Mouse (Mus musculus): ENCODE measurements around the gene Cst6.

Cst6 gene

DNA sequence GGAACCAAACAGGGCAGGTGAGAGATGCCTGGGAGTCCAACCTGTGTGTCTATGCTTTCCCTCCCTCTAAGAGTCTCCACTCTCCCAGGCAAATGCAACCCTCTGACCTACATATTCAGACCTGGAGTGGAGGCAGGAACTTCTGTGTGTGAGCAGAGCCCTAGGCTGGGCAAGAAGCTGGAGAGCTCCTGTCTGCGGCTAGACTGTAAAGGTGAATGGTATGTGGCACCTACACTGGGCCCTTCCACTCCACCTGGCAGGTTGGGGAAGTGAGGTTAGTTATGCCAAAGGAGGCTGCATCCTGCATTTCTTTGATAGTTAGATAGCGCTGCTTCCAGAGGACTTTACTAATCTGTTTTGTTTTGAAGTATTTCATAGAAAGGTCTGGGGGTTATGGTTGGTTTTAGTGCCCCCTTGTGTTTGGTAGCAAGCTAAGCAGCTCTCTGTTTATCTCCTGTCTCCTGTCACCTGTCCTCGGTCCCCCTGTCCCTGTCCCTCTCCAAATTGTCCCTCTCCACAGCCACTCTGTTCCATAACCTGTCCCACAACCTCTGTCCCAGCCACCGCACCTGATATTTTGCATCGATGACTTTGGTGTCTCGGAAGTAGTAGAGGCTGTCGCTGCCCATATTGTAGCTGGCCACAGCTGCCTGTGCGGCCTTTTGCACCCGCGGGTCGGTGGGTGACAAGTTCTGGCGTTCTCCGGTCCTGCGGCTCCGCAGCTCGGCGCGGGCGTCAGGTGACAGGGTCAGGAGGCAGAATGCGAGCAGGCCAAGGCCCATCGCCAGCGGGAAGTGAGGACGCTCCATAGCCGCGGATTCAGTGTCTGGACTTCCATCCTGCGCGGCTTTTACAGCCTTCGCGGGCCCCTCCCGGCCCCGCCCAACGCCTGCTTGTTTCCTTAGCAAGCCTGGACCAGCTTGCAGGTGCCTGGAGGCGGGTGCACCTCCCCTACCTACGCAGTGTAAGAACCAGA lies 560 bp downstream of the Cst6 start:
- DNase-seq (ENCODE audit: low read depth, low spot score): peak; percentile 20

DNA sequence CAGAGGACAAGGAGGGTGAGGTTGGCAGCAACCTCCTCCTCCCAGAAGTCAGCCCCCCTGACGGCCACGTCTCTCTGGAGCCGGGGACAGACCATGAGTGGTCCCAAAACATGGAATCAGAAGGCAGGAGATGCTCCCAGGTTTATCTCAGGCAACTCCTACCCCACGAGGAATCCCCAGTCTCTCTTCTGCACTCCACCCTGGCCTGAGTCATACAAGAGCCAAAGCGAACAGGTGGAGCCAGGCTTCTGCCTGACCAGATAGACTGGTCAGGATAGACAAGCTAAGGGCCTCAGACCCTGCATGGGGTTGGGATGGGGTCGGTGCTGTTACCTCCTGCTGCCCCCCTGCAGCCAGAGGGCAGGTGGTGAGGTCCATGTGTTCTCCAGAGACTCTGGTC lies 1.3 kb downstream of the Cst6 start:
- DNase-seq (ENCODE audit: low read depth, low spot score): no peak

DNA sequence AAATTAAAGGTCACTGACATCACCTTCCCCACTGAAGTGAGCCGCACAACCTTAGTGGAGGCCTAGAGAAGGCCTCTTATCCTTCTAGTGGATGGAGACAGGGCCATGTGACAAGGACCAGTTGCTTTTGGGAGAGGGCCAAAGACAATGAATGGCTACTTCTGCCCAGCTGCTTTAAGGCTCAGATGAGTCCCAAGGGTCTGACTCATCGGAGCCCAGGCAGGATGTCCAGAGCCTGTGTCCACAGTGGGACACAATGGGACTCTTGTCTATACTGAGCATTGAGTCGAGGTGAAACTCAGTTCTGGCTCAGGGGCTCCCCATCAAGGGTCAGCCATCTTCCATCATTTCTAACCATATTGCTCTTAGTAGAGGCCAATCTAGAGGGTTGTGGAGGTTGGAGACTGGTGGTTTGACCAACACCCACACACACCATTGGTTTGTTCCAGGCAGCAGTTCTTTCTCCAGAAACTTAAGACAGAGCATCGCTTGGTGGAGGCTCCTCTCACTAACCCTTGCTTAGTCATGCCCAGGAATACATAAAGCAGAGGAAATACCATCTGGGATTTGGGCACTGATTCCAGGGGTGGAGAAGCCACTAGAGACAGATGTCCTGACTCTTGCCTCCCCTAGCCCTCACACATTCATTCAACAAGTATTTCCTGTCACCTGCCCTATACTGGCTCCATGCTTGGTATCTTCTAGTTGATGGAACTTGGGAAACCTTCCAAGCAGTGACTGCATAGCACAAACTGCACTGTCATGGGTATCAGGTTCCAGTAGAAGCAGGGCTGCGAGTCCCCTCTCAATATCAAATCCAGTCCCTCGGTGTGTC lies 3.9 kb downstream of the Cst6 start:
- DNase-seq (ENCODE audit: low read depth, low spot score): no peak

DNA sequence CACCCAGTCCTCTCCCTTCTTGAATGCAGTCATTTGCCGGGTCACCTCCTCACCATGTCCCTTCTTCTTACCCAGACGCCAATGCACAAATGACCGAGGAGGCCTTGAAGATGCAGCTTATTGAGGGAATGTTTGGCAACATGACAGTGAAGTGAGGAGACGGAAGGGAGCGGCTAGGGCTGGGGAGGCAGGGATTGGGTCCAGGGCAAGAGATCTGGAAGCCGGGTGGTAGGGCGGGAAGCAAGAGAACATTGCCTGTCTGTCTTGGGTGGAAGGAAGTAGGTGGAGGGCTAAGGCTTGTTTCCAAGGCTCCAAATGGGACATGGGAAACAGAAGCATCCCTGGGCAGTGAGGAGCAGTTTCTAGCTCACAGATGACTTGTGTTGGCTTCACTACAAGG lies 8.0 kb downstream of the Cst6 start:
- DNase-seq (ENCODE audit: low read depth, low spot score): no peak

DNA sequence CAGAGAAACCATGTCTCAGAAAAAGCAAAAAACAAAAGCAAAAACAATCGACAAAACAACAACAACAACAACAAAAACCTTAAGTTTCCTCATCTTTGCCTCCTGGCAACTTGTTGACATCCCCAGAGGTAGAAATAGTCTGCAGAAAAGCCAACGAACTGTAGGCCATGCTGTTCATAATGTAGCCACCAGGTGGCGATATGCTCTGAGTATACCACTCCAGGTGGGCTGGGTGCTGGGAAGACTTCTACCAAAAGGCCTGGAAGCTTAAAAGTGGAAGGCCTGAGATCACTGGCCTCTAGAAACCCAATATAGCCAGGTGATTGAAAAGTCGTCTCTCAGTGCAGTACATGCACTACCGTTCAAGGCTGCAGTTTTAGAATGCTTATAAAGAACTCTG lies 11.4 kb downstream of the Cst6 start:
- DNase-seq (ENCODE audit: low read depth, low spot score): peak; percentile 77

DNA sequence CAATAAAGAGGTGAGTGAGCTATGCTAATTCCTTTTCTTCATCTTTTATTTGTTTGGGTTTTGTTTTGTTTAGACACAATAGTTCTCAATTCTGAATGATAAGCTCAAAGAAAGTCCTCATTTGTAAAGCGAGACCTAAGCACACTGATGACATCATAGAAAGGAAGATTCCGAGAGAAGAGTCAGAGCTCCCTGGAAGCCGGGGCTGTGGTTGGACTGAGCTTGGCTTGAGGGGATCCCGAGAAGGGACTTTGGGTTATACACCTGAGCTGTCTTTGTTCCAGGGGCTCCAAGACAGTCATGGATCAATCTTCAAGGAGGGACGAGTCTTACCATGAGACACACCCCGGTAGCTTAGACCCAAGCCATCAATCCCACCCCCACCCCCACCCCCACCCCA lies 13.9 kb downstream of the Cst6 start, which contains the start of gene Catsper1:
Gene Catsper1, plus strand, starts transcription at position 301 of the 400 bp plus-strand sequence.
- no peak for DNase-seq (ENCODE audit: low read depth, low spot score)

DNA sequence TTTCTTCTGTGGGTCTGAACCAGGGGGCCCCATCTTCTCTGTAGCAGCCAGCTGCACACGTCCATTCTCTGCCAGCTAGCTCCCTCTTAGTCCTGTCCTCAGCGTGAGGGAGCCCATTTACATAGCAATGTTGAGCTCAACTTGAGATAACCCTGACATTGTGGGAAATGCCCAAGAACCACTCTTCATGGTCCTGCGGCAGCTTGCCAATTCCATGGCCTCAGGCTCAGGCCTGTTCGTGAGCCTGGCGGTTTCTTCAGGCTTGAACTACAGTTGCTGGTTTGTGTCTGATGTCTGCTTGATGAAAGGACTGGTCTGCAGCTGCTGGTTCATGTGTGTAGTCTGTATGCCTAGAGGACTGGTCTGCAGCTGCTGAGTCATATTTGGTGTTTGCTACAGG lies 14.6 kb downstream of the Cst6 start:
- DNase-seq (ENCODE audit: low read depth, low spot score): no peak

DNA sequence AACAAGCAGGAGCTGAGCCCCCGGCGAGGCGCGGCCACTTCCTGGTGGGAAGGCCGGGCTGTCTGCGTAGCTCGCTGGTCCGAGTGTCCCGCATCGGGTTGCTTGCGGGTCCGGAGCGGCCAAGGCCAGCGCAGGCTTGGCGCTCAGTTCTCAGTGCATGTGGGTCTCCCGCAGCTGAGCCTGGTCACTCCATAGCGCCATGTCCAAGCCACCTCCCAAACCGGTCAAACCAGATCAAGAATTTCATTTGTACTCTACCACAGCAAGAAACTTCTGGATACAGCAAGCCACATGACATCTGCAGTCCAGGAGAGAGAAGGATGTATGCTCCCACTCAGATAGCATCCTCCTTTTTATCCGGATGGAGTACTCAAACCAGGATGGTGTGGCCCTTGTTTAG lies 21.4 kb downstream of the Cst6 start:
- no peak for DNase-seq (ENCODE audit: low read depth, low spot score)

DNA sequence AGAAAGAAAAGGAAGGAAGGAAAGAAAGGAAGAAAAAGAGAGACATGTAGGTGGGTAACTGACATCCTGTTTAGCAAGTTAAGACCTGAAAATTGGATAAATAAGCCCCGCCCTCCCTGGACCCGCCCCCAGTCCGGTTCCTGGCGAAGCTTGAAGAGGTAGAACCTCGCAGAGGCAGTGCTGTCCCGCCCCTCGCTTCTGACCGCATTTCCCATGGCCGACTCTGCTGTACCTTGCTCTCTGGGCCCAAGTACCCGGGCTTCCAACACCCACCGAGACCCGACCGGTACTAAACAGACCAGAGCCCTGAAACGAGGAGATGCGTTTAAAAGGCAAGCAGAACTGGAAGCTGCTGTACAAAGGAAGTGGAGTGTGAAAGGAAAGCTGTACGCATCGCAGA lies 25.6 kb downstream of the Cst6 start:
- no peak for DNase-seq (ENCODE audit: low read depth, low spot score)

DNA sequence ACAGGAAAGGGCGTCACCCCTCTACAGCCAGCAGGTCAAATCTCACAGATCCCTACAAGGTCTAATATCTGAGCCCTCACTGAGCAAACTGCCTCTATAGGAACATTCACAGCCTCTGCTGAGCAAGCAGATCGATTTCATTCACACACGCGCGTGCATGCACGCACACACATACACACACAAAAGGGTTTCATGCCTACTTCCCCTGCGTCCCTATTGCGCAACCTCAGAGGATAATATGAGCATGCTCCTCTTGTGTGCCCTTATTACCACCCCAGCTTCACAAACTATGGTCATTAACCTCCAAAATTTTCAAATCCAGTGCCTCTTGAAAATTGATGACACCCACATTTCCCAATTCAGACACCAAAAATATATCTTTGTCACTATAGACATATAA lies 36.2 kb downstream of the Cst6 start:
- no peak for DNase-seq (ENCODE audit: low read depth, low spot score)

DNA sequence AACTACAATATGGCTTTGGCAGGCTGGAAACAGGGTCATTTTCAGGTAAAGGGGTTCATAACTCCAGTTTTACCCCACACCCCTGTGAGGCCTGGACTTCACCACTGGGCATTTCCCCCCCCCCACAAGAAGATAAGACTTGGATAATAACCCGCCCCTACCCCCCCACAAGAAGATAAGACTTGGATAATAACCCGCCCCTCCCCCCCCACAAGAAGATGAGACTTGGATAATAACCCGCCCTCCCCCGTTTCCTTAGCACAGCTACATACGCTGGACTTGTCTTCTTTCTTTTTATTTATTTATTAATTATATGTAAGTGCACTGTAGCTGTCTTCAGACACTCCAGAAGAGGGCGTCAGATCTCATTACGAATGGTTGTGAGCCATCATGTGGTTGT lies 40.3 kb downstream of the Cst6 start:
- peak; percentile 40 for DNase-seq (ENCODE audit: low read depth, low spot score)

DNA sequence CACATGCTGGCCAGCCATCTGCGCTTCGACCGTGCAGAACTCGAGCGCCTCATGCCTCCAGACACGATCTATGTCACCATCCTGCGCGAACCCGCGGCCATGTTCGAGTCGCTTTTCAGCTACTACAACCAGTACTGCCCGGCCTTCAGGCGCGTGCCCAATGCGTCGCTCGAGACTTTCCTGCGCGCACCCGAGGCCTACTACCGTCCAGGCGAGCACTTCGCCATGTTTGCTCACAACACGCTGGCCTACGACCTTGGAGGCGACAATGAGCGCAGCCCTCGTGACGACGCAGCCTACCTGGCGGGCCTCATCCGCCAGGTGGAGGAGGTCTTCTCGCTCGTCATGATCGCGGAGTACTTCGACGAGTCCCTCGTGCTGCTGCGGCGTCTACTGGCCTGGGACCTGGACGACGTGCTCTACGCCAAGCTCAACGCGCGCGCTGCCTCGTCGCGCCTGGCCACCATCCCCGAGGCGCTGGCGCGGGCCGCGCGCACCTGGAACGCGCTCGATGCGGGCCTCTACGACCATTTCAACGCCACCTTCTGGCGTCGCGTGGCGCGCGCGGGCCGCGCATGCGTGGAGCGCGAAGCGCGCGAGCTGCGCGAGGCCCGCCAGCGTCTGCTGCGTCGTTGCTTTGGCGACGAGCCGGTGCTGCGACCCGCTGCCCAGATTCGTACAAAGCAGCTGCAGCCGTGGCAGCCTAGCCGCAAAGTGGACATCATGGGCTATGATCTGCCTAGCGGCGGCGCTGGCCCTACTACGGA lies 42.2 kb downstream of the Cst6 start:
- DNase-seq (ENCODE audit: low read depth, low spot score): peak; percentile 37

DNA sequence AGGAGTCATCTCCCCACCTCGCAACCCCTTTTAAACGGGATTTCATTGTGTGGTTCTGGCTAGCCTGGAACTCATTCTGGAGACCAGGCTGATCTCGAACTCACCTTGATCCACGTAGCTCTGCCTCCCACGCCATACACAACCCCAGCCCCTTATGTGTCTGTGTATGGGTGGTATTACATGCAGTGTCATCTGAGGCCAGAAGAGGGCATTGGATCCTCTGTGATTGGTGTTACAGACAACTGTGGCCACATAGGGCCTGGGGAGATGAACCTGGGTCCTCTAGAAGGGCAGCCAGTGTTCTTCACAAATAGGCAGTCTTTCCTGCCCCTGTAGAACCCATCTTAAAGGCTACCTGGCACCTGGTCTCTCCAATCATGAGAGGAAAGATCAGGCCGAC lies 43.1 kb downstream of the Cst6 start:
- no peak for DNase-seq (ENCODE audit: low read depth, low spot score)

DNA sequence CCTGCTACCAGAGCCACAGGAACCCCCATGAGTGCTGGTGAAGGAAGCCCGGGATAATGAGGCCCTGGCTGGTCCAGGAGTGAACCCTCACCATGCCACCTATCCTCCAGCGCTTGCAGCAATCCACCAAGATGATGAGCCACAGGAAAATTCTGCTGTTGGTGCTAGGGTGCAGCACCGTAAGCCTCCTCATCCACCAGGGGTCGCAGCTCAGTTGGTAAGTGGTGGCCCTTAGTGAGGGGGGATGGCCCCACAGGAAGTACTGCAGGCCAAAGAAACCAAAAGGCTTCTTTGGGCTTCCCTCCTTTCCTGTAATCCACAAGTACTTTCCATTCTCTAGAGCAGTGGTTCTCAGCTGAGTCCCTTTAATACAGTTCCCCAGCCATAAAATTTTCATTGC lies 46.9 kb downstream of the Cst6 start:
- peak; percentile 48 for DNase-seq (ENCODE audit: low read depth, low spot score)

DNA sequence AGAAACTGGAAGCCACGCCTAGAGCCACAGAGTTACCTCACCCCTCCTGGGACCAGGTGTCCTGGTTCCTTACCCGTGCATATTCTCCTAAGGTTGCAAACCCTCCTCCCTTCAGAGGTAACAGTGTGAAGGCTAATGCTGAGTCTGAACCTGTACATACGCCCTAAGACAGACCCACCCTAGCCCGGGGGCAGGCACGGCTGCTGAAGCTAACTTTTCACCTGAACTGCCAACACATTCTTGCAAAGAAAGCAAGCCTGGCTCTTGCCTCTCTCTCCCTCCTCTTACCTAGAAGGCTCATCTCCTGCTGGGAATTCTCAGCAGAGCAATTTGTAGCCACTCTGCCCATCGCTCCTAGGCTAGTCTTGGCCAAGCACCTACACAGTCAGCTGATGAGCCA lies 48.8 kb downstream of the Cst6 start:
- DNase-seq (ENCODE audit: low read depth, low spot score): no peak

DNA sequence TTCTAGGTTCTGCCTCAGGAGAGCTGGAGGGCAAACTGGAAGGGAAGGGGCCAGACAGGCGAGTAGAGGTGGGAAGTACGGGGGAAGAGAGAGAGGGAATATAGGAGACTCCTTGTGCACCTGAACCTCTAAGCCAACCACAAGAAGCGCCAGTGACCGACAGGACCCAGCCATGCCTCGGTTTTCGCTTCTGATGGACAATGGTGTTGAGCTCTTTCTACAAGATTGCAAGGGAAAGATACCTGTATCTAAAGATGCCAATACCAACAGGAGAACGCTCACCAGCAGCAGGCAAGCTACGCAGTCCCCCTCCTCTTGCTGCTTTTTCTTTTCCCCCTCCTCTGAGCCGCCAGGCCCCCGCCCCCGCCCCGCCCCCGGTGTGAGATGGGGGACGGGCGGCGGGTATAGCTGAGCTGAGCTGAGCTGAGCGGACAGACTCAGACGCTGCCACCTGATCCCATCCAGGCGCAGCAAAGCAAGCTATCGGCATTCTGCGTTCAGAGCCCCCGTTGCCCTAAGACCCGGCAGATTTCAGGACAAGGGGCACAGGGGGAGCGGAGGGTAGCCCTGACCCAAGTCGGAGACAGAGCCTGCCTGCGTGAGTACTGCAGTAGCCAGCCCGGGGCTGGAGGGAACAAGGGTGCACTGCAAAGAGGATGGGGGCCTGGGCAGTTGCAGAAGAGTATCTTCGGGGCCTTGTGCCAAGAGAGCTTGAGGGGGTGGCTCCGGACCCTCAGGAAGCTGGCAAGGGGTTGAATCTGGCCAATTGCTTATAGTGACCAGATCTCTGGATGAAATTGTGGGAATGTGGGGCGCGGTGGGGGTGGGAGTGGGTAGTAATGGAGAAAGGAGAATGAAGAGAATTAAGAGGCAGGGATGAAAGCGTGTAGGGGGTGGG lies 51.2 kb downstream of the Cst6 start, which contains the start of gene Gal3st3:
Gene Gal3st3, plus strand, starts transcription at position 429 of the 898 bp plus-strand sequence.
- peak; percentile 31 for DNase-seq (ENCODE audit: low read depth, low spot score)

DNA sequence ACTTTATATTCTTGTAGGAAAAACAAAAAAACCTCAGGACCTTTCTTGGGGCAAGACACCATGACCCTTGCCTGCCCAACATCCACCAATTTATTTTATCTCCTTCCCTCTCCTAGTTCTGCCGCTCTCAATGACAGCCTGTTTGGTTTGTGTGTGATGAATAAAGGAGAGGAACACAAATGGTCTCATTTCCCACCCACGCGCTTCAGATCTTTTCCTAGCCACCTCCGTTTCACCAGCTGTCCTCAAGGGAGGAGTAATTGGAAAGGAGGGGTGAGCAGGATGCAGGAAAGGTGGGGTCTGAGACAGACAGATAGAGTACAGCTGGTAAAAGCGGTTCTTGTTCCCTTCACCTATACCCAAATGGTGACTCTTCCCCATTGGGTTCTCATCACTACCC lies 52.7 kb downstream of the Cst6 start:
- no peak for DNase-seq (ENCODE audit: low read depth, low spot score)

DNA sequence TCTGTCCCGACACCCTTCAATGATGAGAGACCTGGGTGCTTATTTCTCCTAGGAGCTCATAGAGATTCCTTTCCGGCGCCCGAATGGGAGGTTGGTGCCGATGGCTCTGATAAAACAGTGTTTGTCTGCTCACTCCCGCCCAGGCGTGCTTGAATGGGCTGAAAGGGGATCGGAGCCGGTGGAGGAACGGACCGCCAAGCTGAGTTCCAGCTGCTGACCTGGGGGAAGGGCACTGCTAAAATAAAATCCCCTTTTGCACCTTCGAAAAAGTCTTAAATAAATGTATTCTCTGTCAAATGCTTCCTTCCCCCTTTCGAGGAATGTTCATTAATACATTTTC lies 53.7 kb downstream of the Cst6 start:
- no peak for DNase-seq (ENCODE audit: low read depth, low spot score)

DNA sequence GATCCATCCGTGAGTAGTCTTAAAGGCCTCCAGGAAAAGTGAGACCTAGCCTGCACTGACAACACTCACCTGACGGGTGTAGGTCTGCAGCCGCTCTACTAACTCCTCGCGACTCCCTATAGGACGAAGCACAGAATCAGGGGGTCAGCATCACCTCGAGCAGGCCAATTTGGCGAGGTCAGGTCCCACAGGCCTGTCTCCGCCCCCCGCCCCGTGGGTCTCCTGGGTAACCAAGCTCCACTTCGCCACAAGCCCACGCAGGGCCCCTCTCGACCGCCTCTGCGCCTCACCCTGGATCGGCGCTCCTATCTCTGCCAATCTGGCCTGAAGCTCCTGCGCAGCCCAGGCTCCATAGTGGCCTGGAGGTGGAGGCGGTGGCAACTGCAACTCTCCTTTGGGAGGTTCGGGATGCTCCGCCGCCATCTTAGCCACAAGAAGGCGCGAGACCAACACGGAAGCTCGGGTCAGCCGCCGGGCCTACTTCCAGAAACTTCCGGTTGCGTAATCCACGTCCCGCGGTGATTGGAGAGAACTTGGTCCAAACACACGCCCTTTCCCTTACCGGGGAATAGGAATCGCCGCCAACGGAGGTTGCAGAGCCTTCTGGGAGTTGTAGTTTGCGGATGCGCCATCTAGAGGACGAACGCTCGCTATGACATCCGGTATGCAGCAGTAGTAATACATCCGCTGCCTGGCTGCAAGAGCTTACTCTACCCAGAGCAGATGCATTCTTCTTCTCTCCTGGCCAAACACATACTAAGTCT lies 54.2 kb downstream of the Cst6 start, which contains the start of gene Sf3b2:
Gene Sf3b2, minus strand, starts transcription at position 484 of the 764 bp plus-strand sequence.
- DNase-seq (ENCODE audit: low read depth, low spot score): peak; percentile 100

All from forelimb bud, embryonic 11.5 days (tissue).